Mouse (Mus musculus) 3134 (cell line): ENCODE results near the gene Olfr616.
"Not testable (repeated sequence)": the region's sequence is repeated elsewhere in the genome, so short reads cannot be mapped to it uniquely, and the experiment has no call there.

ENCODE experiments used
- DNase-seq: peaks from one replicate; pipeline ENCODE4 v3.0.0-alpha.2; 2011; ENCODE audit warnings: low spot score; ENCODE audit not compliant: insufficient read length; ENCODE audit errors: extremely low read depth

Olfr616 gene

DNA sequence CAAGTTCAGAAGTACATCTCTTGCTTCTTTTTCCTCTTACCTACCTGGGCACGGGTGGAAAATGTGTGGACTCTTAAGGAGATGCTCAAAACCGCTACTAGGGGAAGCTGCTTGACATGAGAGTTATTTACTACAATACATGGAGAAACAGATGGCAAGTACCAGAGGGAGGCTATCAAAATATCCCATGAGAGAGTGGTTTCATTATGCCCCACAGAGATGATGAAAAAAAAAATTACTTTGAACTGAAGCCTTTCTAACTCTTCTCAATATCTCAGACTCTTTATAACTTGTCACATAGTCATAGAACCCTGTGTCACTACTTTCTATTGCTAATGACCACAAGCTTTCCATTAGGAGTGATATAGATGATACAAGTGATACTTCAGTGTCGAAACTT is at the start of gene Olfr616:
Olfr616 (minus strand) TSS at position 101 of the 400 bp plus-strand sequence.
- DNase-seq, result no peak

DNA sequence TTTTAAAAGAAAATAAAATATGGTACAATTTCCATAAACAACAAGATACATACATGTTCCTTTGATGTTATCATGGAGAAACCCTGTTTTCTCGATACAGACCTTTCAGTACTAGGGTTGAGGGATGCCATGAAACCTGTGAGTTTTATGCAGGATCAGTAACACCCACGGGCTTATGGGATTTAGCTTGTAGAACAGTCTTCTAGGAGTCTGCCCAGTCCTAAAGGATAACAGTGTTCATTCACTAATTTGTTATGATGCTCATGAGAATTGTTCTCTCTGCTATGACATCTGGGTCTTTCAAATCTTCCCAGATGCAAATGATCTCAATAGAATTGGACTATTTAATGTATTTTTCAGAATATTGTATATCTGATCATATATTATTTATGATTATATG is 43.5 kb upstream of the Olfr616 start, which contains the start of gene Olfr620:
Olfr620 (minus strand) TSS at position 101 of the 400 bp plus-strand sequence.
- no peak for DNase-seq

DNA sequence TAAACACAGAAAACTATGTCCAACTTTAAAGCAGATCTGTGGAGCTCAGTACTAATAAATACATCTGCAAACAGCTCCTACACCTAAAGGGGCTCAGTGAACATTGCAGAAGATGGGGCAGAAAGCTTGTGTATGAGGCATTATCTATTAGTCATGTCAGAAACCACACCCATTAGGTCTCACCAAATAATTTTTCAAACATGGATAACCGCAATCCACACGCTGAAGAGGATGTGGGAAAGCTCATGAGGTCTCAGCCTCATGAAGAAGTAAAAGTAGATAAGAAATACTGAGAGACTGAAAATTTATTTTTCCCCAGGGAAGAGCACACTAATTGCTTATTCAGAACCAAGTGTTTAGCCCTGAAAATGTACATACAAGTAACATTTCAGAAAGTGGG is 38.5 kb upstream of the Olfr616 start:
- DNase-seq, result no peak

GRCm38 (mm10) chr7:103600275-103600674 is 31.3 kb upstream of the Olfr616 start, which contains the start of gene Olfr619:
Gene Olfr619, plus strand, starts transcription at chr7:103600575.
- DNase-seq, result no peak

DNA sequence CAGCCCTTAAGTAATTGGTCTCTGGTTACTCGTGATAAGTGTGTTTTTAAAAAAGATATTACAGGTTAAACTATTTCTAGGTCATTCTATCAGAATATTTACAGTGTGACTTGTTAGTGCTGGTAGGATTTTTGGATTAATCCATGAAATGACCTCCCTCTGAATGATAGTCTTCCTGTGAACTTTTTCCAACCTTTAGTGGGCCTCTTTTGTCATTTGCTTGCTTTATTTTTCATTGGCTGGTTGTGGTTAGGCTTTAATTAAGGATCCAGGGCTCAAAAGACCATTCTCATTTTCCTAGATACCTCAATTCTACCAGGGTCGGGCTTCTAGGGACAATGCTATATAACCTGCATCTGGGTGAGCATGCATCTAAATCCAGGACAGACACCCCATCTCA is 20.9 kb upstream of the Olfr616 start, which contains the start of gene Olfr618:
Olfr618 (plus strand) TSS at position 301 of the 400 bp plus-strand sequence.
- no peak for DNase-seq

DNA sequence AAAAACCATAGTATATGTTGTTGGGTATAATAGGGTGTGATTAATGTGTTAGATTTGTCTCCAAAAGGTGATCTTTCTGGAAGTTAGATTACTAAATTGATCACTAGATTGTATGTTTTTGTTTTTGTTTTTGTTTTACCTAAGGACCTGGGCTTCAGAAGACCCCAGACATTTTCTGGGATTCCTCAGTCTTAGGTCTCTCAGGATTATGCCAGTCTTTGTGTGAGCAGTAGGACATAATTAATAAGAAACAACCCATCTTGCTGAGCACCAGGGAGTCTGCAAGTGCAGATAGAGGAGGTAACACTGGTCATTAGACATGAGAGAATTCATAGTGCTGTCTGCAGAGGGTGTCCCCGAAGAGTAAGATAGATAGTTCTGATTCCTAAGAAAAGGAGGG is 3.8 kb upstream of the Olfr616 start, which contains the start of gene Olfr617:
Olfr617 (plus strand) TSS at position 301 of the 400 bp plus-strand sequence.
- no peak for DNase-seq

DNA sequence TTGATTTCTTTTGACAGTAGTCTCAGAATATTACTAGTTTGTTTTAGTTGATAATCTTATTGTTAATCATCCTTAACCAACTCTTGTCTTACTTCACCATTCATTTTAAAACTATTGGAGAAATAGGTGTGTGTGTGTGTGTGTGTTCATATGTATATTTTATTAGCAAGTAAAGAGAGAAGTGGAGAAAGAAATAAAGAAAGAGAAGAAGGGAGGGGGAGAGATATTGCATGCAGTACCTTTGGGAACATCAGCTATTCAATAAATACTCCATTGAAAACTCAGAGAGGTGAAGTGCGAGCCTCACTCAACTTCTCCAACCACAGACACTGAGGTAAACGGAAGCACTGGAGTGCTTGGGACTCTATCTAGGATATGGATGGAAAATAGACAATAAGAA is 13.2 kb downstream of the Olfr616 start, which contains the start of gene Olfr615:
Olfr615 (plus strand) TSS at position 301 of the 400 bp plus-strand sequence.
- DNase-seq, result no peak

DNA sequence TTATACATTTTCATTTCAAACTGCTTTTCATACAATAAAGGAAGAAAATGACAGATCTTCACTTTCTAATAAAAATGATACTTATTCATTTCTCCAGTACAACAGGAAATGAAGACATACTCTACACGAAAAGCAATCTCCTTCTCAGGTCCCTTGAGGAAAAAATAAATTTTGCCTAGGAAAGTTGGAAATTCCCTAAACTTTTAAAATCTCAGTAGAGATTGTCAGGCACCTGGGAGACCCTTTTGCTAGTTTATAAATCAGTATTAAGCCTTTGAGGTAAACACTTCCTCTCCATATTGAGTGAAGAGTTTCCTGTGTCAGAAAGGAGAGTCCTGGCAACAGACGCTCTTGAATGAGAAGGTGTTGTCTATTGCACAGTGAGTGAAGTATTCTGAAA is 21.2 kb downstream of the Olfr616 start, which contains the start of gene Olfr613:
Olfr613 (plus strand) TSS at position 301 of the 400 bp plus-strand sequence.
- DNase-seq, result no peak

GRCm38 (mm10) chr7:103542617-103543016 is 26.3 kb downstream of the Olfr616 start, which contains the start of gene Olfr612:
Gene Olfr612, minus strand, starts transcription at chr7:103542717.
- not testable (repeated sequence) for DNase-seq

- DNase-seq, result not testable (repeated sequence)
Measured at GRCm38 (mm10) chr7:103520746-103521145, 48.2 kb downstream of the Olfr616 start, which contains the start of gene Olfr611. Gene Olfr611, minus strand, starts transcription at chr7:103520846.
